Comparison of ENCODE assay signal across 24 mouse cellular contexts in genomic region chr2:93693101-93693500, GRCm38 (mm10). TPM values are rescaled to one million over a fixed set of nuclear protein-coding genes. Genes with fewer than 3 reads are reported as not detected.
DNase-seq lines count a peak whose midpoint lies in the region; ATAC-seq and TF ChIP-seq lines count a peak whose summit lies in the region.
"Had no signal": no experiment of that assay in that cellular context is flagged by ENCODE, and none has a peak within 500 bp of the region (broad histone marks: within the 10 kb centered on the region; RNA-seq: fewer than 3 reads in every experiment).

No protein-coding gene starts in this region.

- H3K36me3 ChIP-seq in intestine, embryonic 16.5 days (ENCODE audit: control insufficient read depth, insufficient read depth, low read length) = no peaks in the 10 kb centered on the region
- H3K36me3 ChIP-seq in forebrain, postnatal 0 days (ENCODE audit: insufficient read depth) = peaks cover 10% of the 10 kb centered on the region; the same call in 1 of the 2 replicates

- ATAC-seq in intestine, embryonic 16.5 days = no peak
- no peak for ATAC-seq in forebrain, postnatal 0 days
- ATAC-seq: activated CD4-positive, CD25-positive, alpha-beta regulatory T cell, adult 4 months; forebrain, embryonic 16.5 days; lung, postnatal 0 days had no signal

- H3K4me1 ChIP-seq in intestine, embryonic 16.5 days (ENCODE audit: control insufficient read depth, insufficient read depth, low read length) = peaks cover 11% of the 10 kb centered on the region
- no peaks in the 10 kb centered on the region for H3K4me1 ChIP-seq in forebrain, postnatal 0 days (ENCODE audit: insufficient read depth)

- no peaks in the 10 kb centered on the region for H3K9me3 ChIP-seq in intestine, embryonic 16.5 days (ENCODE audit: control insufficient read depth, low read length)
- H3K9me3 ChIP-seq in forebrain, postnatal 0 days (ENCODE audit: low read length) = no peaks in the 10 kb centered on the region
- H3K9me3 ChIP-seq: forebrain, embryonic 10.5 days; kidney, embryonic 15.5 days had no signal

- H3K27me3 ChIP-seq in intestine, embryonic 16.5 days (replicated peaks; ENCODE audit: control insufficient read depth, insufficient read depth, low read length) = no peaks in the 10 kb centered on the region
- H3K27me3 ChIP-seq in forebrain, postnatal 0 days (ENCODE audit: insufficient read depth, low read length) = no peaks in the 10 kb centered on the region
- H3K27me3 ChIP-seq: kidney, embryonic 15.5 days had no signal

- TF ChIP-seq CTCF in gastrocnemius, adult 2 months (IDR thresholded peaks at IDR 0.05) = no peak
- TF ChIP-seq CTCF in forebrain, postnatal 0 days (IDR thresholded peaks at IDR 0.05; ENCODE audit: low read depth) = no peak

- DNase-seq in gastrocnemius, adult 2 months = peak; percentile 46
- DNase-seq in gastrocnemius, adult 18-20 months (ENCODE audit: low spot score) = no peak
- peak; percentile 24 for DNase-seq in lung, postnatal 10 days
- DNase-seq in lung, postnatal 25 days (ENCODE audit: low spot score) = no peak
- DNase-seq in A20 (ENCODE audit: low read depth, low spot score) = peak; percentile 5
- DNase-seq in brain, adult 2 months (ENCODE audit: low read depth, low spot score) = peak; percentile 18
- DNase-seq in forebrain, postnatal 0 days = no peak
- DNase-seq: adrenal gland, postnatal 10 days; B cell, adult 2 months; cerebellum, postnatal 25 days; gastrocnemius, postnatal 36 days; kidney, adult 11 months; right cerebral cortex, postnatal 25 days; spleen, adult 18-20 months had no signal

- 81% methylated on average over 4 of the region's 4 CpGs for WGBS in intestine, embryonic 16.5 days
- 57% methylated on average over 4 of the region's 4 CpGs for WGBS in forebrain, postnatal 0 days

- H3K27ac ChIP-seq in gastrocnemius, adult 2 months = no peak overlapping the region
- no peak overlapping the region for H3K27ac ChIP-seq in intestine, embryonic 16.5 days (ENCODE audit: low read length)
- no peak overlapping the region for H3K27ac ChIP-seq in forebrain, postnatal 0 days (ENCODE audit: low read depth, low read length)
- H3K27ac ChIP-seq: forebrain, embryonic 10.5 days; kidney, embryonic 15.5 days had no signal

- no peak overlapping the region for H3K9ac ChIP-seq in intestine, embryonic 16.5 days (ENCODE audit: low read depth, low read length)
- H3K9ac ChIP-seq in forebrain, postnatal 0 days = no peak overlapping the region
- H3K9ac ChIP-seq: kidney, embryonic 15.5 days had no signal

- intact Hi-C loops in gastrocnemius, adult 2 months (cut with DNase I) = no loop called here

- H3K4me2 ChIP-seq in intestine, embryonic 16.5 days (ENCODE audit: low read depth, low read length) = no peak overlapping the region
- H3K4me2 ChIP-seq in forebrain, postnatal 0 days (ENCODE audit: low read depth) = no peak overlapping the region
- H3K4me2 ChIP-seq: kidney, embryonic 15.5 days had no signal

- H3K4me3 ChIP-seq in gastrocnemius, adult 2 months = no peak overlapping the region
- no peak overlapping the region for H3K4me3 ChIP-seq in intestine, embryonic 16.5 days (ENCODE audit: low read length)
- H3K4me3 ChIP-seq in forebrain, postnatal 0 days (ENCODE audit: low read depth, low read length) = no peak overlapping the region
- H3K4me3 ChIP-seq: forebrain, embryonic 10.5 days; kidney, embryonic 15.5 days had no signal

RNA-seq across cellular contexts. Expression of gene Alx4, which starts 50.9 kb away (rescaled TPM):
- under 1 TPM; 0.08 to 0.67 TPM for total RNA-seq in gastrocnemius, adult 2 months (2021)
- total RNA-seq in gastrocnemius, adult 18-20 months (2021) = under 1 TPM; 0.25 to 0.31 TPM
- polyA plus RNA-seq in intestine, embryonic 16.5 days (2015; fragmentation: Nextera tagmentation; extraction: Ambion mirVana) = 0.04 and 0.10 TPM in 2 replicates
- 2.6 and 4.2 TPM in 2 replicates for total RNA-seq in forebrain, postnatal 0 days (2014; rRNA removed)
- polyA plus RNA-seq in forebrain, postnatal 0 days (2015; fragmentation: Nextera tagmentation; extraction: Ambion mirVana) = 0.58 and 0.72 TPM in 2 replicates
- total RNA-seq: liver, adult 2 months; megakaryocyte, adult 5-6 weeks; MEL; neutrophil, adult 5-6 weeks had no signal
- polyA plus RNA-seq: activated CD4-positive, CD25-positive, alpha-beta regulatory T cell, adult 4 months; liver, adult 2 months; lung, postnatal 0 days had no signal

Comparison
In these comparisons a context has a peak if more than half of its experiments do, and no peak if none do; other contexts are left out.
1. DNase-seq: peak in gastrocnemius, adult 2 months (single experiment), lung, postnatal 10 days (single experiment), A20 (single experiment) and brain, adult 2 months (single experiment); none in gastrocnemius, adult 18-20 months (single experiment), lung, postnatal 25 days (single experiment) and forebrain, postnatal 0 days (single experiment).